Mouse (Mus musculus) cerebellum, adult 2 months (tissue): Measurements from ENCODE around the gene Cers2.

Experiments
- CTCF ChIP-seq: fragments of 200-500 bp; IDR thresholded peaks from 2 replicates; pipeline ENCODE4 v1.5.1; 2011; ENCODE audit warnings: low read depth, mild to moderate bottlenecking, control low read depth, low read length, moderate library complexity, borderline replicate concordance; ENCODE audit not compliant: insufficient read depth
- POLR2A ChIP-seq: fragments of 200-500 bp; IDR thresholded peaks from 2 replicates; pipeline ENCODE4 v1.6.1; 2011; ENCODE audit warnings: low read length, control low read depth, borderline replicate concordance; ENCODE audit not compliant: insufficient read depth

DNA sequence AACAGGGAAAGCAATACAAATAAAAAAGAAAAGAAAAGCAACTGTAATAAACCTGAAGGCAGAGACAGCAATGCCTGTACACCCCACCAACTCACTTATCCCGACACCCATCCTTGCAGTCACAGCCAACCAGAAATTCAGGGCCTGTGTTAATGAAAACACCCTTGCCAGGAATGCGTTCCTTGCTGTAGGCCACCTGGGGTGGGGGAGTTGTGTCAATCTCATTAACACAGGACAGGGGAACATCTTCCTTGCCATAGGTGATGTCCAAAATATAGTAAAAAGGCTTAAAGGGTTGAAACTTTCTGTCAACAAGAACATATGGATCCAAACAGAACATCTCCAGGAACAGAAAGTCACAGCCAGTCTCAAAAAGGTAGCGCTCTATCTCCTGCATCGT, 23.7 kb downstream of the Cers2 start:
- TF ChIP-seq CTCF (no peak), POLR2A (no peak)
